Mouse (Mus musculus) cerebellum, postnatal 25 days (tissue): Measurements from ENCODE around the gene 5730596B20Rik.

ENCODE experiments used
- DNase-seq, 2 experiments: peaks; one replicate each; pipeline ENCODE4 v3.0.0; 2021; ENCODE audit warnings: mixed read lengths in 2 of 2

5730596B20Rik gene

DNA sequence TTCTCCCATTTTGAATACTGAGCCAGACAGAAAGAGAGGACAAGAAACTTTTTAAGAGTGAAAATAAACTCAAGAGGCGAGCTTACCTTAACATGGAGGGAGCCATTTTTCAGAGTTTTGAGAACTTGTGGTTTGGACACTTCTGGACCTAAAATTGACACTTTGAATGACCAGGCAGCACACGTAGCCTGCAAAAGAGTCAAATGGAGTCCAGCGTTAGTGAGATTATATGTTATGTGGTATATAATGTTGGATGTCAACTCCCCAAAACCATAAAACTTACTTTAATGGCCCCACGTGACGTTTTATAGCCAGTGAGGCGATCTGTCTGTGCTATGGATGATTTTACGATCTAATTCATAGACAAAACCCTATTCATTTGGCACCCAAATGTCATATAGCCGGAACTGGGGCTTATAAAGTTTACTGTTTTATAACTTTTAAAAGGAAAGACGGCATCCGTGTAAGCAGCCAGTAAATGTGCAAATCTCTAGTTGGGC lies 23.5 kb downstream of the 5730596B20Rik start:
- DNase-seq = no peak

DNA sequence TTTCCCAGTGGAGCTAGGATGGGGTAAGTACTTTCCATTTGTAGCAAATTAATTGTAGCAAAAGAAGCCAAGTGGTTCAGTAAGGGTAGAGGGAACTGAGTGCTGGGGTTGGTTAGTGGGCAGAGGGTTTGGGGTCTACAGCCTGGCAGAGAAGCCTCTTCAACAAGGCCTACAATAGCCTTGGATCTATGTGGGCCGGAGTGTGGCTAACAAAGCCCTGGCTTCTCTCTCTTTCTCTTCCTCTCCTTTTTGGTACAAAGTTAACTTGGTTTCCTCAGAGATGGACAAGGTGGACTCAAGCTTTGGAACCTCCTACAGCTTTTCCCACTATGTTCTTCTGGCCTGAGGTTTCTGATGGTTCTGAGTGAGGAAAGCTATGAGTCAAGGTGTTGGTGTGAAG lies 24.0 kb downstream of the 5730596B20Rik start:
- DNase-seq = no peak

DNA sequence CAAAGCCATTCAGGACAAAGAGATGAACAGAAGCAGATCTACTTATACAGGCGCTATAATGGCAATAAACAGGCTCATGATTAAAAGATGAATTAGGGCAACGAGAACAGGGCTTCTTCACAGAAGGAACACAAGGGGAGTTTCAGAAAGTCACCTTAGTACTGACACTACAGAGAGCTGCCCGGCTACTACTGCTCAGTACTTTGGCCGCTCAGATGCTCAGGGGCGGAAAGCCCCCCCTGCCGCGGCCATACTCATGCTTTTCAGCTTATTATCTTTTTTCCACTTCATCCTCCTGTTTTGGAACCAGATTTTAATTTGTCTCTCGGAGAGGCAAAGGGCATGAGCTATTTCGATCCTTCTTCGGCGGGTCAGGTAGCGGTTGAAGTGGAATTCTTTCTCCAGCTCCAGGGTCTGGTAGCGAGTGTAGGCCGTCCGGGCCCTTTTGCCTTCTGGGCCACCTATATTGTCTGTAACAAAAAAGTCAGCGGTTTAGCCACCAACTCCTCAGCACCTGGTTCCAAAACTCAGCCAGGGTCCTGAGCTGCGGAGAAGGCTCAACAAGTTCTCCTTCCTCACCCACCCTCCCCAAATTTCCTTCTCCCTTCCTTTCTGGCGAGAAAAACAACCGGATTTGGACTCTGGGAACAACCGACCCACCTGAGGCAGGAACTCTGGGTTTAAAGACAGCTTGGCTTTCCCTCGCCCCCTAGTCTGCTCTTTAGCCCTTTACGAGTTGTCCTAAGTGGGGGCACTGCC lies 25.2 kb downstream of the 5730596B20Rik start:
- DNase-seq = no peak

DNA sequence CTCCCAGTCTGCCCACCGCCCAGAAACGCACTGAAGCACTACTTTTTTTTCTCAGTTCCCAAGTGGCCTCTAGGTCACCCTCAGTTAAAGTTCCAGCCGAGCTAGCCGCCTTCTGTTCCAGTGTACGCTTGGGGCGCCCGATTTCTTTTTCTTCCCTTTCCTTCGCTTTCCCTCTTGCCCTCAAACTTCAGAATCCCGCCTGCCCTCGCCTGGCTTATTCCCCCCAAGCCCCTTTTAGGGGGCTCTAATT lies 25.7 kb downstream of the 5730596B20Rik start:
- no peak for DNase-seq

DNA sequence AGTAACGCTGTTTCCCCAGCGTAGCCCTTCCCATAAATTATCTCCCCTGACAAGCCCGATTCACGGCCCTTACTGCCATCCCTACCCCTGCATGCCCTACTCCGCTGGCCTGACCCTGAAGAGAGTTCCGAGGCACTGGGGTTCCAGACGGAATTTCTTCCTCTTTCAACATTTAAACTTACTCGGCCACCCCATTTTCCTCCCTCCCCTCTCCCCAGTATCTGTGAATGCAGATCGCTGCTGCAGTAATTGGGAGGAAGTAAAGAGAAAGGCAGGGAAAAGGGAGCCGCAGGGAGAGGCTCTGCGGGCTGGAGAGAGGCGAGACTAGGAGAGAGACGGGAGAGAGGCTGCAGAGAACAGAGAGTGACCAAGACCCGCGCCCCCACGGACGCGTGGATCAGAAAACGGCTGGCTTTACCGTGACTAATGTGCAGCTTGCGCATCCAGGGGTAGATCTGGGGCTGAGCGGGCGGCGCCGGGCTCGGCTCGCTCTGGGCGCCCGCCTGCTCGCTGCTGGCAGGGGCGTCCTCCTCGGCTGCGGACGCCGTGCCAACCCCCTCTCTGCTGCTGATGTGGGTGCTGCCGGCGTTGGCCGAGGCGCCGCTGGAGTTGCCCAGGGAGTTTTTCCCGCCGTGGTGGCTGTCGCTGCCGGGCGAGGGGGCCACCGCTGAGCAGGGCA lies 26.2 kb downstream of the 5730596B20Rik start:
- no peak for DNase-seq

DNA sequence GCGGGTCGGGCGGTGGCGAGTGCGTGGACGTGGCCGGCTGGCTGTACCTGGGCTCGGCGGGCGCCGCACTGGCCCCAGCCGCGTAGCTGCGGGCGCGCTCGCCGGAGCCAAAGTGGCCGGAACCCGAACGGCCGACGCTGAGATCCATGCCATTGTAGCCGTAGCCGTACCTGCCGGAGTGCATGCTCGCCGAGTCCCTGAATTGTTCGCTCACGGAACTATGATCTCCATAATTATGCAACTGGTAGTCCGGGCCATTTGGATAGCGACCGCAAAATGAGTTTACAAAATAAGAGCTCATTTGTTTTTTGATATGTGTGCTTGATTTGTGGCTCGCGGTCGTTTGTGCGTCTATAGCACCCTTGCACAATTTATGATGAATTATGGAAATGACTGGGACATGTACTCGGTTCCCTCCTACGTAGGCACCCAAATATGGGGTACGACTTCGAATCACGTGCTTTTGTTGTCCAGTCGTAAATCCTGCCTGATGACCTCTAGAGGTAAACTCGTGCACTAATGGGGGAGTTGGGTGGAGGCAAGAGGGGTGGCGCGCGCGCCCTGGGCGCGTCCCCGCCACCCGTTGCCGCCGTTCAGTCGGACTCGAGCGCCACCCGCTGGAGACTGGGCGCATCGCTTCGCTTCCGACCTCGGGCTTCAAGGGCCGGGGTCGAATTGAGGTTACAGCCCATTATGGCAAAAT lies 26.9 kb downstream of the 5730596B20Rik start, which contains the start of gene Hoxa5:
TSS of gene Hoxa5 (minus strand) at position 538 of the 703 bp plus-strand sequence.
- DNase-seq = no peak

DNA sequence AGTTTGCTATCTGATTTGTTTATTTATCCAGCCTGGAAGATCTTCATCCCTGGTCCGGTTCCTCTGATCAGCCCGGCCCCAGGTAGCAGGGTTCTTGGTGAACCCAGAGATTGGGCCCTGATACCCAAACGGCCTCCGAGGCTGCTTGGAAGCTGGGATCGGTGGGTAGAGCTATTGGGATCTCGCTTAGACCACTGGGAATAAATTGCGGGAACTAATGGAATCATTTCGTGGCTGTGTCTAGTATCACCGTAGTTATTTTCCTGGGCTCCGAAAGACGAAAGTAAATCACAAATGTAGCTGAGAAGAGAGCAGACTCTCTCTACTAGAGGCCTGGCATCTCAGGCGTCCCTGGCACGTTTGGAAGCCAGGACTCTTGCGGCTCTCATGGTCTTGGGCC lies 27.9 kb downstream of the 5730596B20Rik start:
- DNase-seq = no peak

DNA sequence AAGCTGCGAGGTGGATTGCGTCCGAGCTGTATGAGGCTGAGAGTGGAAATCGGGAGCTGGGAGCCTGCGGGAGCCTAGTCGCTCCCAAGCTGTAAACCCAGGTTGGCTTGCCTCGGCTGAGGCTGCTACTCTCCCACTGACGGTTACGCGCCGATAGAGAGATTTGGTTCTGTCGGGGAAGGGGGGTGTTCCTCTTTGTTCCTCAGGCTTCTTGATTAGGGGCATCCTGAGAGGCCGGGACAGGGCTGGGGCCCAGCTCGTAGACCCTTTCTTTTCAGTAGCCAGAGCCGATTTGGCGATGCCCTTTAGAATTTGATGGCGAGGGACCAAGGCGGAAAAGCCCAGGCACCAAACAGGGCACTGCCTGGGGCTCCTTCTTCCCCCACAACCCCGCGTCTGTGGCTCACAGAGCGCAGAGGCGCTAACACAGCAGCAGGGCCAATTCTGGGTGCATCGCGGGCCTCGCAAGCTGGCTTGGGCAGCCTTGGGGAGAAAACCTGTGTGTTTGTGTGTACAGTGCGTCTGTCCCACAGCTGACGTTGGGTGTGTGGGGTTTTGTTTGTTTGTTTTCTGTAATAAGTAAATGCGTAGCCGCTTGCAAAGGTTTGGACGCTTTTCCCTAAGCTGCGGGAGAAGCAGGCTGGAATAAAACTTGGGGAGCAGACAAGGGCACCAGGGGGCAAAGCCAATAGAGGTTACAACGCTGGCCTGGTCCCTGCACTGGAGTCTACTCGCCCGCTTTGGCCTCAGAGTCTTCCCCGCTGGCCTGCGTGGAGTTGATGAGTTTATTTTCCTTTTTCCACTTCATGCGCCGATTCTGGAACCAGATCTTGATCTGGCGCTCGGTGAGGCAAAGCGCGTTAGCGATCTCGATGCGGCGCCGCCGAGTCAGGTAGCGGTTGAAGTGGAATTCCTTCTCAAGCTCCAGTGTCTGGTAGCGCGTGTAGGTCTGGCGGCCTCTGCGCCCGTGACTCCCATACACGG lies 28.6 kb downstream of the 5730596B20Rik start:
- DNase-seq = no peak

DNA sequence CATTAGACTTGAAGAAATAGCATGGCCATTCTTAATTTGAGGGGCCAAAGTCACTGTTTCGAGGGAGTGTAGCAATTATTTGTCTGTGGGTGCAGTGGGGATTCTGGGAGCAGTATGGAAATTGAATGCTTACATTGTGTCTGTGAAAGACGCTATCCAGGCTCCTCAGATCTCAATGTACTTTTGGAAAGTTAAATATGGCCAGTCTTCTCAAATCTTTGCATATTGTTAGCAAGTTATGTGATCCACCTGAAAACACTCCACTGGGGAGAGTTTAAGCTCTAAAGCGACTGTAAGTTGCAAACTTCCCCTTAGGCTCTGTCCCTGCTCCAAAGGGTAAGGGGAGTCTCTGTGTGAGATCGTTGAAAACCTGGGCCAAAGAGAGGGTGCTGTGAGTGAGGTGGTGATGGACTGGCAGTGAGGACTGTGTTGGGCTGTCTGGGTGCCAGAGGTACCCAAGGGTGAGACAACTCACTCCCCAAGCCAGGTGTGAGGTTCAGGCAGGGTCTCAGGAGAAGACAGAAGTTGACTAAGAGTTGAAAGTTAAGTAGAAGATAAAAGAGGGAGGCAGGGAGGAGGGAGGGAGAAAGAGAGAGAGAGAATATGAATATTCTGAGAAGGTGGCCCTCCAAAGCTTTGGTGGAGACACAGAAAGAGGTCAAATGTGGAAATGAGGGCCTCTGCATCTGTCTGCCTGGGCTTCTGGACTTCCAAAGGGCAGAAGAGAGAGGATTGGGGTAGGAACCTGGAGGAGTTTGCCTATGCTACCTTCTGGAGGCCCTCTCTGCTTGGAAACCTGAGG lies 29.8 kb downstream of the 5730596B20Rik start:
- DNase-seq = no peak

DNA sequence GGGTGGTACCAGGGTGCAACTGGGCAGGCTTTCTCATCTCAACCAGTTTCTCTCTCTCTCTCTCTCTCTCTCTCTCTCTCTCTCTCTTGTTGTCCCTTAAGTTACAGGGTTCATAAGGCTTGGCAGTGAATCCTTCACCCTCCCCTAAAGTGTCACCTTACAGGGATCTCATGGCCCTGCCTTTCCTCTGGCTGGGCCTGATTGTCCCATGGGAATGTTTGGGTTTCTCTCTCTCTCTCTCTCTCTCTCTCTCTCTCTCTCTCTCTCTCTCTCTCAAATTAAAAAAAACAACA lies 30.3 kb downstream of the 5730596B20Rik start:
- no peak for DNase-seq

DNA sequence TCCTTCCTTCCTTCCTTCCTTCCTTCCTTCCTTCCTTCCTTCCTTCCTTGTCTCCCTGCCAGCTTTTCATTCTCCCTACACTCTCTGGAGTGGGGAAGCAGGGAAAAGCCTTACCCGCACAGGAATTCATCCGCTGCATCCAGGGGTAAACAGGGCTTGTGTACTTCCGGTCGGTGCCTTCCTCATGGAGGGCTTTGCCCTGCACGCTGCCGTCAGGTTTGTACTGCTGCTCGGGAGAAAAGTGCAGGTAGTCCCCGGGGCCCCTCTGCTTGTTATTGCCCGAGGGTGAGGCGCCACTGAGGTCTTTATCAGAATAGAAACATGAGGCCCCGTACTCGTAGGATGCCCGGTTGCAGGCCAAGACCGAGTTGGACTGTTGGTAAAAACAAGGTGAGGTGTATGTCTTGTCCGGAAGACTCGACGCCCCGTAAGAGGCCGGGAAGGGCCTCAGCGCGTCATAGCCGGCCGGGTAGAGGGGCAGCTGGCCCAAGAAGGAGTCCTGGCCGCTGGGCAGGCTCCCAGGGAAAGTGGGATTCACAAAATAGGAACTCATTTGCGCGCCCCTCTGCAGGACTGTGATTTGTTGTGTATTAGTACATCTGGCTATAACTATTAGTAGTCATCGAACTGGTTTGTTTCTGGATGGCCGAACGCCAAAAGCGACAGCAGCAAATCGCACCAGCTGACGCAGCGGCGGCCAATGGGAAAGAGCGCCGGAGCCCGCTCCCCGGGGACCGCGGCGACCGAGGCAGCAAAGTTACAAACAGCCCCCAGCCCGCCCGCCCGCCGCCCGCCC lies 31.0 kb downstream of the 5730596B20Rik start, which contains the start of gene Hoxa6:
TSS of gene Hoxa6 (minus strand) at position 651 of the 796 bp plus-strand sequence.
- DNase-seq = peak in 1 of 2 experiments; percentile 6

DNA sequence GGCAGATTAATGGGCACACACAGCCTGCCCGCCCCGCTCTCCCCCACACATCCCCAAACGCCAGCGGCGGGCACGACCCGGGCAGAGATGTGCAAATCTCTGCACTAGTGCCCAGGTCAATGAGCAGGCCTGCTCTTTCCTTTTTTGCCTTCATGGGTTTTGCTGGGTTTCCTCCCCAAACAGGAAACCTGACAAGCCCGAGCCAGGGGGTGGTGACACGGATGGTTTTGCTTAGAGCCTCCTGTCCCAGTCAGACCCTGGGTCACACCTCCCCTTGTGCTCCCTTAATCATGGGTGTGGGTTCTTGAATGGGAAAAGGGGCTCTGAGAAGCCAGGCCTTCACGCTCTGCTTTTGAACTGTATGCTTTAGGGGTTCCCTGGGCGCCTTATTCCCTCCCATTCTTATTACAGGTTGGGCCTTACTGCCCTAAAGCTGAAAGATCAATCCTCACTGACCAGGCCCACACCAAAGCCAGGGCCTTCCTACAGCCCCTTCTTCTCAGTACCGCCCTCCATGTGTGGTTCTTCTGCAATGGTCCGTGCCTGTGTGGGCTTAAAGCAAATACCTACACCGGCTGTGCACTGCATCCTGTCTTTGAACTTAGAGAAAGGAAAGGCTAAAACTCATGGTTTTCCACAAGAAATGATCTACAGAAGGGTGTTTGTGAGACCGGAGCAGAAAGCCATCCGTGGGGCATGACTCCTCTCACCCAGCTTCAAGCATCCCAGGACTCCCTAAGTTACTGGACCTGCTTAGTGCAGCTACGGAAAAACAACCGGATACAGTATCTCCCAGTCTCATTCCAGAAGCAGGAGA lies 31.8 kb downstream of the 5730596B20Rik start:
- peak in 1 of 2 experiments; percentile 2 for DNase-seq

DNA sequence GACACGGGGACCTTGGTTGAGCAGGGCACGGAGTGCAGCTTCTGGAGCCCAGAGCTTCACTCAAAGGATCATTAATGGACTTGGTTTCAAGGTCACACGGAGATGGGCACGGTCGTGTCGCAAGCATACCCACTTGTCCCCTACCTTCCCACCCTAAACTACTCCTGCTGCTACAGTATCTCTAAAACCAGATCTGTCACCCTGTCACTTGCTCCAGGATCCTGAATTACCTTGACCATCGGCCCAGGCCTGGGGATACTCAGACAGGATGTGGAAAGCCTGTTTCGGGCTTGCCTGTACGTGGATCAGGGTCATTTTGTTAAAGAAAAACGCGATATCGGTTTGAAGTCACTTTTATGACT lies 32.4 kb downstream of the 5730596B20Rik start:
- DNase-seq = no peak

DNA sequence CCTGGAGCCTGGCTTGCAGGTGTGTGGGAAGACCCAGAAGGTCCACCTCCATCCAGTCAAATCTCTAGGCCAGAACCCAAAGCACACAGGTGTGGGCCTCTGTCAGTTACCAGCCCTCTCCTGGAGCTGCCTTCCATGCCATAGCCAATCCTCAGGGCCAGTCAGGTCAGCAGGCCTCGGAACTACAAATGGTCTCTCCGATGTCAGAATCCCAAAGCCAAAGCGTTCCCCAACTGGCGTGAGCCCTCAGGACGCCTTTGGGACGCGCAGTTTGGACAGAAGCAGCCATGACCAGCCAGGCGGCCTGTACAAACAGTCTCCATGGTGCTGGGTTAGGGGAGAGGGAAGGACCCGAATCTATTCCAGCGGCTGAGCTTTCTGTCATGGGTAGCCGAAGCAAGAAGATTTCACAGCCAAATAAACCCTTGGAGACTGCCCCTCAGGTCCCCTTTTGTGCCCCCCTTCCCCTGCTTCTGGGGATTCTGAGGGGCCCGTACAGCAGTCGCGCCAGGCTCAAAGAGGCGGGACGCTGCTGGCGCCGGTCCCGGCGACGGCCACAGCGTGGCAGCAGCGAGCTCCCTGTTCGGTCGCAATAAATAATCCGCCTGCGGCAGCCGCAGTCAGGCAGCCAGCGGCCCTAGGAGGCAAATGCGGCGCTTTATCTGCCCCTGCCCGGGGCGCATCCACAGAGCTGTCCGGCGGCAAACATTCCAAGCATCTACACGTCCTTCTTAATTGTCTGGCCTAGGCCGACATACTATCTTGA lies 34.1 kb downstream of the 5730596B20Rik start:
- DNase-seq = peak; percentile 67 to 79

DNA sequence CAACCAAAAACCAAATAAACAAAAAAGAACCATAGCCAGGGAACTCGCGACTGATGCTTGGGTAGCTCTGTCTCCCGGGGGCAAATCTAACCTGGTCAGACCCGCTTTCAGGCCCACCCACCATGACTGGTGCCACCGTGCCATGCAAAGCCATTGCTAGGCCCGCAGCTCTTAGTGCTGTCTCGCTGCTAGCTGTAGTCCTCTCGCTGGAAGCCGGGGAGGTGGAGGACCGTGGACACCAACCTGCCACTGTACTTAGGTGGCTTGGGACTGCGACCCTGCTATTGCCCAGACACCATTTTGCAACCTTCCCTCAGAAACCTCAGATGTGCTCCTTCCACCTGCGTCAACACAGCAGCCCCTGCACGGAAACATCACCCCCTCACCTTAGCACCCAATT lies 34.7 kb downstream of the 5730596B20Rik start:
- DNase-seq = no peak

DNA sequence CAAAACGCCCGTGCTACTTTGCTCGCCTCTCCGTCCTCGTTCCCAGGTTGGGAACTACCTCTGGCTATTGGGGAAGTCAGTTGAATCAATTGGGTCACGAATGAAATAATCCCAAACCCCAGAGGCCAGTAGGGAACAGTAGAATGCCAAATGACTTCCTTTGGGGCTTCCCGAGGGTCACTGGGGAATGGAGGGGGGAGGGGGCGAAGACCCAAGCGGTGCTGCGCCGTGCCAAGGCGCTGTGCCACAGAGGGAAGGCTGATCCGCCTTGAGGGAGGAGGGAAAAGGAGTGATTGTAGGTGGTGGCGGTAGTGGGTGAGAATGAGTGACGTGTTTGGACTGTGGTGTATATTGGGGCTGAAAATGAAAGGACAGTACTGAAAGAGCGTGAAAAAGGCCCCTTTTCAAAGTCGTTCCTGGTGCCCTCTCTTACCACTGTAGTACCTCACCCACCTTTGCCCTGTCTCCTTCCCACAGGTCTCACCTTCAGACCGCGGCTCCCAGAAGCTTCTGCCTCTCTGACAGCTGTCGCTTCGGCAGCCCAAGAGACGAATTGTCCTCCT lies 35.3 kb downstream of the 5730596B20Rik start:
- no peak for DNase-seq

DNA sequence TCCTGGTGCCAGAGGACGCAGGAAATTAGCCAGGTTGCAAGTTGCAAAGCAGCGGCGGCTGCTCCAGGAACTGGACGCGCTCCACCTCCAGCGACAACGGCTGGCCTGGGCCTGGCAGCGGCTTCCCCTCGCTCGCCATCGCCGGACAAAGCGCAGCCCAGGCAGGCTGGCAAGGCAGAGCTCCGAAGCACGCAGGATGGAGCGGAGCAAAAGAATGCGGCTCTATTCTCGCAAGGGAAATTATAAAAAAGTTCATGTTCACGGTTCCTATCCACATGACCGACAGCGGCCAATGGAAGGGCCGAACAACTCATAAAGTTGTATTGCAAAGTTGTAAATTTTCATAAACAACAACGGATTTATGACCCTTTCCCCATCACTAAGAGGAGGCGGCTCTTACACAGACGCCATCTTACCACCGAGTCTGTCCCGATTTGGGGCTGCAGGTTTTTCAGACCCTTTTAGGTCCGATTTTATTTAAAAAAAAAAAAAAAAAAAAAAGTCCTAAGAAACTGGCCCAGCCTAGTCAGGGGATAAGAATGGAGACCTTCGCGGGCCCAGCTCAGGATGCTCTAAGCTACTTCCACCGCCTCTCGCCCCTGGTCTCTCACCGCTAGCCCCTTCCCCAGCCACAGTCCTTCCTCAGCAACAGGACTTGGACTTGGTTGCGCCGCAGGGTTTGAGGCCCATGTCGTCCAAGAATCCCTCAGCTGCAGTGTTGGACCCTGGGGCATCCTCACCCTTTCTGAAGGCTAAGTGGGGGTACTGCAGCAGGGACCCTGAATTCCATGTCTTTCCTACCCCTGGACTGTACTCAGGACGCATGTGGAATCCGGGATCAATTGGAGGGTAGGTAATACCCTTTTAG lies 36.1 kb downstream of the 5730596B20Rik start, which contains the start of the genes Hoxa3 and Gm28308:
TSS of gene Hoxa3 (minus strand) at position 218 of the 868 bp plus-strand sequence.
TSS of gene Gm28308 (minus strand) at position 221 of the 868 bp plus-strand sequence.
- DNase-seq = no peak

DNA sequence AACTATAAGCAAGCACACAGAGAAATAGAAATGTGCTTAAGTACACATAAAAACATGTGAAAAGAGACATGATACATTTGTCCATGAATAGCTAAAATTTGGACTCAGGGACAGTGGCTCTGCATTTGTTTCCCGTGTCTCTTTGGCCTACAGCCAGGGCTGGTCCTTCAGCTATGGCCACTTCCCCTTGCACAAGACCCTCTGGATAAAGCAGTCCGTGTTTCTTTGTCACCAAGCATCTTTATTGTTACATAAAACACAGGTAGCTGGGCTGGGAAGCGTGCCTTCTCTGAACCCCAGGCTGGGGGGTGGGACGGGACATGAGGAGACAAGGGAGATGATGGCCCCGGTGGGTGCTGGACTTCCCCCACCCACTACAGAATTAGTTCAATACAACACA lies 37.0 kb downstream of the 5730596B20Rik start:
- no peak for DNase-seq
